Mouse (Mus musculus) liver, embryonic 14.5 days (tissue): ENCODE results near the gene Flvcr1.

Experiments used
- CTCF ChIP-seq: IDR thresholded peaks from 2 replicates; pipeline ENCODE4 v1.5.1; 2016; ENCODE audit warnings: antibody characterized with exemption, low read depth, control low read depth
- EP300 ChIP-seq: IDR thresholded peaks from 2 replicates; pipeline ENCODE4 v1.6.1; 2016; ENCODE audit warnings: antibody characterized with exemption, low read depth

DNA sequence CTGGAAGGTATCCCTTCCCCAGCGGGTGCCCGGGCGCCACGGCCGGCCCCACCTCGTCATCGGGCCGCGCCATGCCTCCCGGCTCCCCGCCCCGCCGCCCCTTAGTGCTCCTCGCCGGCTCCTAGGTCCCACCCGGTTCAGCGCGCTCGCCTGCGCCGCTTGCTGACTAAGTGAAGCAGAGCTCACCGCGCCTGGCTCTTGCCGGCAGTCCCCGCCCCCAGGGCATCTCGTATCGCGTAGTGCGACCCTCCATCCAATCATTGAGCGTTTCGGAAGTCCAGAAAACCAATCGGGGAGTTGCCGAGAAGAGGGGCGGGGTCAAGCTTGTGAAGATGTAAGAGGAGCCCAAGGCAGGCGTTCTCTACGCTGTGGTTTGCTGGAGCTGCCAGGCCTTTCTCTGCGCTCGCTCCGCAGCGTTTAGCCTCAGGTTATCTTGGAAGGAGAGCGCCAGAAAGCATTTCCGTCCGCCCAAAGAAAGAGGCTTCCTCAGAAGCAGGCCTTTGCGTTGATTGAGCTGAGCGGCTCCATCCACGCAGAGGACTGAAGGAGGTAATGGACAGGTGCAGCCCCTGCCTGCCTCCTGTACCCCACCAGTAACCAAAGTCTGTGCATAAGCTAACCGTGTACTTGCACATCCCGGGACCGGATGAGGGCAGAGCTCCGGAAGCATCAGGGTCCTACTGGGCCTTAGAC lies at the start of gene Flvcr1:
- TF ChIP-seq CTCF (peak; percentile 60), EP300 (no peak)
